Mouse (Mus musculus): ENCODE measurements around the gene Wdfy1.

The Wdfy1 gene

GRCm38 (mm10) chr1:79760656-79761055, 15.3 kb downstream of the Wdfy1 start:
- peak; percentile 25 to 28 for DNase-seq

- DNase-seq = no peak
Measured at GRCm38 (mm10) chr1:79759436-79759972, 16.4 kb downstream of the Wdfy1 start.

GRCm38 (mm10) chr1:79759006-79759405, 16.9 kb downstream of the Wdfy1 start:
- no peak for DNase-seq

GRCm38 (mm10) chr1:79757597-79757996, 18.3 kb downstream of the Wdfy1 start:
- DNase-seq = no peak

GRCm38 (mm10) chr1:79757161-79757560, 18.8 kb downstream of the Wdfy1 start:
- DNase-seq = no peak

- DNase-seq = no peak
Measured at GRCm38 (mm10) chr1:79756417-79756816, 19.5 kb downstream of the Wdfy1 start.

- DNase-seq = no peak
Measured at GRCm38 (mm10) chr1:79755376-79755775, 20.6 kb downstream of the Wdfy1 start.

GRCm38 (mm10) chr1:79754936-79755335, 21.0 kb downstream of the Wdfy1 start:
- DNase-seq = no peak

- no peak for DNase-seq
Measured at GRCm38 (mm10) chr1:79753456-79753855, 22.5 kb downstream of the Wdfy1 start.

- DNase-seq = no peak
Measured at GRCm38 (mm10) chr1:79752714-79753340, 23.1 kb downstream of the Wdfy1 start.

GRCm38 (mm10) chr1:79752015-79752695, 23.8 kb downstream of the Wdfy1 start:
- DNase-seq = no peak

GRCm38 (mm10) chr1:79751186-79751585, 24.8 kb downstream of the Wdfy1 start:
- no peak for DNase-seq

- no peak for DNase-seq
Measured at GRCm38 (mm10) chr1:79746056-79746455, 29.9 kb downstream of the Wdfy1 start.

GRCm38 (mm10) chr1:79743385-79743784, 32.6 kb downstream of the Wdfy1 start:
- DNase-seq = no peak

- DNase-seq = no peak
Measured at GRCm38 (mm10) chr1:79742949-79743348, 33.0 kb downstream of the Wdfy1 start.

GRCm38 (mm10) chr1:79741002-79741401, 34.9 kb downstream of the Wdfy1 start:
- DNase-seq = no peak

GRCm38 (mm10) chr1:79739726-79740125, 36.2 kb downstream of the Wdfy1 start:
- DNase-seq = no peak

GRCm38 (mm10) chr1:79736408-79736807, 39.5 kb downstream of the Wdfy1 start:
- no peak for DNase-seq

GRCm38 (mm10) chr1:79734794-79735193, 41.1 kb downstream of the Wdfy1 start:
- DNase-seq = no peak

- DNase-seq = no peak
Measured at GRCm38 (mm10) chr1:79714152-79714923, 61.6 kb downstream of the Wdfy1 start.

- no peak for DNase-seq
Measured at GRCm38 (mm10) chr1:79713081-79713480, 62.9 kb downstream of the Wdfy1 start.

GRCm38 (mm10) chr1:79711147-79712126, 64.5 kb downstream of the Wdfy1 start:
- DNase-seq = no peak
